22 mouse cellular contexts compared by ENCODE assay signal in the genomic region with DNA sequence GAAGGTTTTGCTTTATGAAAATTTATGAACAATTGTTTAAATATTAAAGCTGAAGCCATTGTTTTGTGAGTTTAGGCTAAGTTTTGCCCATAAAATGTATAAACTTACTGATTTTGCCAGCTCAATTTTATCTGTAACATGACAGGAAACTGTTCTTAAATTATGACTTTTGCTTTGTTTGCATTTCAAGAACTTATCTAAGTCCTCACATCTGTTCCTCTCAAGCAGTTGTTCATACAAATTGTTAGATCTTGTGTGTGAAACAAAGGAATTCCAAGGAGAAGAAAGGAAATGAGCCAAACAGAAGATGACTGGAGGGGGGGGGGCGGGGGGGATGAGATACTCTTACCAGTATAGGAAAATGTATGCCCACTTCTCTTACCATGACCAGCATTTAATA. TPM values are rescaled to one million over a fixed set of nuclear protein-coding genes. Genes with fewer than 3 reads are reported as not detected.
DNase-seq lines count a peak whose midpoint lies in the region; ATAC-seq and TF ChIP-seq lines count a peak whose summit lies in the region.
"Had no signal": no experiment of that assay in that cellular context is flagged by ENCODE, and none has a peak within 500 bp of the region (broad histone marks: within the 10 kb centered on the region; RNA-seq: fewer than 3 reads in every experiment).

No protein-coding gene starts in this region.

- H3K27ac ChIP-seq in kidney, postnatal 0 days = no peak overlapping the region
- no peak overlapping the region for H3K27ac ChIP-seq in lung, embryonic 14.5 days (ENCODE audit: low read depth)
- no peak overlapping the region for H3K27ac ChIP-seq in MEL (ENCODE audit: control insufficient read depth, low read depth, low read length)

- TF ChIP-seq POLR2A in lung, adult 2 months (IDR thresholded peaks at IDR 0.05; ENCODE audit: borderline replicate concordance, extremely low read depth, low read depth, low read length) = no peak
- no peak for TF ChIP-seq POLR2A in MEL (IDR thresholded peaks at IDR 0.05; ENCODE audit: control insufficient read depth in 1 of 2, insufficient read depth in 1 of 2, low read depth in 1 of 2, low read length in 2 of 2, poor library complexity in 1 of 2)

- no peaks in the 10 kb centered on the region for H3K36me3 ChIP-seq in kidney, postnatal 0 days (ENCODE audit: insufficient read depth, low read length)
- H3K36me3 ChIP-seq in lung, embryonic 14.5 days (ENCODE audit: insufficient read depth) = no peaks in the 10 kb centered on the region
- peaks cover 0 to 8% of the 10 kb centered on the region in 2 experiments; a peak in 2 of 4 replicates for H3K36me3 ChIP-seq in MEL (ENCODE audit: control insufficient read depth in 1 of 2, insufficient read depth in 2 of 2, low read length in 2 of 2)
- H3K36me3 ChIP-seq: G1E had no signal

- TF ChIP-seq CTCF in kidney, postnatal 0 days (IDR thresholded peaks at IDR 0.05; ENCODE audit: low read depth) = no peak
- no peak for TF ChIP-seq CTCF in lung, embryonic 14.5 days (IDR thresholded peaks at IDR 0.05; ENCODE audit: low read depth)
- TF ChIP-seq CTCF in lung, adult 2 months (IDR thresholded peaks at IDR 0.05; ENCODE audit: insufficient read depth, low read length) = no peak
- no peak for TF ChIP-seq CTCF in MEL (IDR thresholded peaks at IDR 0.05 in 2 of 3, conservative IDR thresholded peaks at IDR 0.05 in 1 of 3; ENCODE audit: control insufficient read depth in 1 of 3, insufficient read depth in 1 of 3, low read depth in 2 of 3, low read length in 3 of 3, poor library complexity in 1 of 3, severe bottlenecking in 1 of 3)

- no peak for TF ChIP-seq RAD21 in MEL (IDR thresholded peaks at IDR 0.05; ENCODE audit: low read depth, low read length)

- H3K4me2 ChIP-seq in kidney, postnatal 0 days (ENCODE audit: low read length) = no peak overlapping the region
- H3K4me2 ChIP-seq in lung, embryonic 14.5 days = no peak overlapping the region

- H3K9me3 ChIP-seq in kidney, postnatal 0 days (replicated peaks; ENCODE audit: low read length) = no peaks in the 10 kb centered on the region
- H3K9me3 ChIP-seq in lung, embryonic 14.5 days (ENCODE audit: low read depth, low read length) = no peaks in the 10 kb centered on the region
- no peaks in the 10 kb centered on the region for H3K9me3 ChIP-seq in MEL (replicated peaks; ENCODE audit: insufficient read depth, low read length)
- H3K9me3 ChIP-seq: G1E had no signal

- 31% methylated on average over 1 of the region's 1 CpGs for WGBS in kidney, postnatal 0 days
- WGBS in lung, embryonic 14.5 days = 20% methylated on average over 1 of the region's 1 CpGs
- 39% methylated on average over 1 of the region's 1 CpGs for WGBS in lung, adult 2 months

- H3K9ac ChIP-seq in kidney, postnatal 0 days (ENCODE audit: low read depth, low read length) = no peak overlapping the region
- H3K9ac ChIP-seq in lung, embryonic 14.5 days = no peak overlapping the region
- H3K9ac ChIP-seq in MEL (ENCODE audit: control insufficient read depth, low read depth, low read length, poor library complexity, severe bottlenecking) = no peak overlapping the region

- H3K4me1 ChIP-seq in kidney, postnatal 0 days (replicated peaks; ENCODE audit: insufficient read depth, low read length) = no peaks in the 10 kb centered on the region
- no peaks in the 10 kb centered on the region for H3K4me1 ChIP-seq in lung, embryonic 14.5 days (ENCODE audit: insufficient read depth)
- no peaks in the 10 kb centered on the region for H3K4me1 ChIP-seq in lung, adult 2 months (ENCODE audit: control insufficient read depth, insufficient read depth, low read length)
- peaks cover 0 to 4% of the 10 kb centered on the region in 2 experiments; a peak in 2 of 4 replicates for H3K4me1 ChIP-seq in MEL (ENCODE audit: control insufficient read depth in 1 of 2, insufficient read depth in 2 of 2, low read length in 2 of 2)

- no peak for ATAC-seq in kidney, postnatal 0 days (replicated peaks; ENCODE audit: low FRiP score, low read depth)
- ATAC-seq in lung, embryonic 14.5 days (ENCODE audit: insufficient read depth) = no peak
- ATAC-seq: activated CD4-positive, CD25-positive, alpha-beta regulatory T cell, adult 4 months; CD4-positive, CD25-positive, alpha-beta regulatory T cell, adult 4 months; Patski had no signal

- H3K27me3 ChIP-seq in kidney, postnatal 0 days (ENCODE audit: insufficient read depth, low read length) = no peaks in the 10 kb centered on the region
- H3K27me3 ChIP-seq in lung, embryonic 14.5 days (ENCODE audit: insufficient read depth, low read length) = no peaks in the 10 kb centered on the region
- H3K27me3 ChIP-seq in MEL (ENCODE audit: control insufficient read depth in 1 of 2, insufficient read depth in 2 of 2, low read length in 2 of 2) = no peaks in the 10 kb centered on the region
- H3K27me3 ChIP-seq: CH12.LX had no signal

- peak; percentile 82 to 84 for TF ChIP-seq EP300 in MEL (IDR thresholded peaks at IDR 0.05; ENCODE audit: low read depth in 1 of 2, low read length in 2 of 2)

- H3K4me3 ChIP-seq in kidney, postnatal 0 days (replicated peaks; ENCODE audit: low read depth, low read length) = no peak overlapping the region
- no peak overlapping the region for H3K4me3 ChIP-seq in lung, embryonic 14.5 days (ENCODE audit: low read depth, low read length)
- no peak overlapping the region for H3K4me3 ChIP-seq in lung, adult 2 months (replicated peaks; ENCODE audit: extremely low read depth, low read depth, low read length)
- no peak overlapping the region for H3K4me3 ChIP-seq in MEL (ENCODE audit: control insufficient read depth in 1 of 2, insufficient read depth in 1 of 2, low read depth in 2 of 2, low read length in 2 of 2)

- H3K79me2 ChIP-seq in MEL (ENCODE audit: control insufficient read depth, insufficient read depth, low read length, poor library complexity) = no peaks in the 10 kb centered on the region

- peak; percentile 1 for DNase-seq in kidney, postnatal 0 days (ENCODE audit: low spot score)
- DNase-seq in kidney, adult 11 months = no peak
- peak; percentile 0 for DNase-seq in lung, embryonic 14.5 days
- no peak for DNase-seq in lung, adult 2 months
- DNase-seq in MEL (ENCODE audit: low read depth, low spot score) = peak; percentile 62
- no peak for DNase-seq in left cerebral cortex, postnatal 36 days (ENCODE audit: low spot score in 2 of 2)
- DNase-seq: adrenal gland, adult 2 months; adrenal gland, adult 8-10 months; adrenal gland, postnatal 10 days; adrenal gland, postnatal 14 days; adrenal gland, postnatal 25 days; adrenal gland, postnatal 36 days; B cell, adult 2 months; cerebellum, adult 11 months; cerebellum, adult 11-12 months; cerebellum, adult 18-20 months; cerebellum, adult 2 months had no signal

- intact Hi-C loops in left cerebral cortex, postnatal 36 days (cut with DNase I) = no loop called here

TF ChIP-seq in MEL, 35 proteins besides CTCF, POLR2A, EP300 and RAD21:
- peak; percentile 83 for TF ChIP-seq GATA1 (IDR thresholded peaks at IDR 0.05; ENCODE audit: low read depth, low read length)
- no peak for TF ChIP-seq BHLHE40 (IDR thresholded peaks at IDR 0.05; ENCODE audit: borderline replicate concordance, low read depth, low read length)
- TF ChIP-seq MYB (IDR thresholded peaks at IDR 0.05; ENCODE audit: low read depth, low read length) = no peak
- no peak for TF ChIP-seq ZC3H11A (IDR thresholded peaks at IDR 0.05; ENCODE audit: low read depth, low read length)
- TF ChIP-seq JUND (IDR thresholded peaks at IDR 0.05; ENCODE audit: low read depth, low read length) = no peak
- no peak for TF ChIP-seq MAFK (IDR thresholded peaks at IDR 0.05; ENCODE audit: borderline replicate concordance, low read depth, low read length)
- peak; percentile 60; the same call in 1 of the 2 replicates for TF ChIP-seq RCOR1 (IDR thresholded peaks at IDR 0.05; ENCODE audit: low read depth, low read length)
- TF ChIP-seq CHD1 (IDR thresholded peaks at IDR 0.05; ENCODE audit: low read depth, low read length) = no peak
- TF ChIP-seq ETS1 (IDR thresholded peaks at IDR 0.05; ENCODE audit: low read depth, low read length) = peak; percentile 81
- no peak for TF ChIP-seq UBTF (IDR thresholded peaks at IDR 0.05; ENCODE audit: borderline replicate concordance, insufficient read depth, low read depth, low read length)
- TF ChIP-seq ZKSCAN1 (IDR thresholded peaks at IDR 0.05; ENCODE audit: low read depth, low read length) = no peak
- peak; percentile 89 for TF ChIP-seq TCF12 (IDR thresholded peaks at IDR 0.05; ENCODE audit: low read depth, low read length)
- no peak for TF ChIP-seq MYC (IDR thresholded peaks at IDR 0.05; ENCODE audit: low read depth, low read length)
- TF ChIP-seq GABPA (IDR thresholded peaks at IDR 0.05; ENCODE audit: low read depth, low read length) = no peak
- TF ChIP-seq TAL1 (IDR thresholded peaks at IDR 0.05; ENCODE audit: low read length) = peak; percentile 72
- no peak for TF ChIP-seq USF1 (IDR thresholded peaks at IDR 0.05; ENCODE audit: low read depth, low read length)
- no peak for TF ChIP-seq POLR2AphosphoS5 (IDR thresholded peaks at IDR 0.05; ENCODE audit: borderline replicate concordance, low read depth, low read length)

RNA-seq across cellular contexts. Expression of a gene that starts 13.0 kb away (rescaled TPM):
- polyA plus RNA-seq in kidney, postnatal 0 days (2015; fragmentation: Nextera tagmentation; extraction: Ambion mirVana) = 21.9 and 23.0 TPM in 2 replicates
- polyA plus RNA-seq in lung, embryonic 14.5 days (2014; fragmentation: Nextera tagmentation; extraction: Ambion mirVana) = 31.3 and 34.0 TPM in 2 replicates
- polyA plus RNA-seq in lung, adult 2 months (2012; rRNA removed) = 0.36 and 0.69 TPM in 2 replicates
- 9.8 and 13.8 TPM in 2 replicates for total RNA-seq in MEL (2012; rRNA removed)
- polyA plus RNA-seq in MEL (2012; ENCODE audit: insufficient read depth in 1 of 2, insufficient read length in 2 of 2, low read depth in 1 of 2, low replicate concordance in 2 of 2, missing spikeins in 1 of 2) = 100 to 1,000 TPM; 102 to 164 TPM
- 1 to 10 TPM; 3.6 to 5.0 TPM for total RNA-seq in left cerebral cortex, postnatal 36 days (2021)

Comparison
In these comparisons a context has a peak if more than half of its experiments do, and no peak if none do; other contexts are left out.
1. DNase-seq: peak in kidney, postnatal 0 days (single experiment), lung, embryonic 14.5 days (single experiment) and MEL (single experiment); none in kidney, adult 11 months (single experiment), lung, adult 2 months (single experiment) and left cerebral cortex, postnatal 36 days (0 of 2).
2. RNA of a gene that starts 13.0 kb away (polyA plus RNA-seq): 102 to 164 TPM in MEL, 31.3 to 34.0 TPM in lung, embryonic 14.5 days and 21.9 to 23.0 TPM in kidney, postnatal 0 days; 0.36 to 0.69 TPM in lung, adult 2 months; every median in the first group is over 10 times any median in the second.